Mouse (Mus musculus) liver, postnatal 0 days (tissue): Measurements from ENCODE around the gene Mdh1b. TPM values are rescaled to one million over a fixed set of nuclear protein-coding genes. Genes with fewer than 3 reads are reported as not detected.

ENCODE experiments used
- ATAC-seq: fragments of 200-750 bp; cut with Nextera tagmentation; 2 replicates; pipeline ENCODE4 v1.8.0; 2017; ENCODE audit warnings: mild to moderate bottlenecking, moderate library complexity
- DNase-seq: peaks from one replicate; pipeline ENCODE4 v3.0.0-alpha.2; 2016
- H3K27ac ChIP-seq: fragments of 300-500 bp; sonication (generic); 2 replicates; pipeline ENCODE4 v1.5.1; 2014; ENCODE audit warnings: antibody characterized with exemption, moderate library complexity, mild to moderate bottlenecking, low read depth
- H3K27me3 ChIP-seq: fragments of 300-500 bp; sonication (generic); 2 replicates; pipeline ENCODE4 v1.6.1; 2014; ENCODE audit warnings: low read length, control low read depth, mixed read lengths; ENCODE audit not compliant: insufficient read depth
- H3K36me3 ChIP-seq: fragments of 300-500 bp; sonication (generic); replicated peaks from 2 replicates; pipeline ENCODE4 v1.6.1; 2014; ENCODE audit warnings: mild to moderate bottlenecking, control low read depth, low read length, moderate library complexity, mixed read lengths; ENCODE audit not compliant: insufficient read depth
- H3K4me1 ChIP-seq: fragments of 300-500 bp; sonication (generic); 2 replicates; pipeline ENCODE4 v1.6.1; 2014; ENCODE audit warnings: antibody characterized with exemption, mild to moderate bottlenecking, control low read depth; ENCODE audit not compliant: insufficient read depth
- H3K4me2 ChIP-seq: fragments of 300-500 bp; sonication (generic); 2 replicates; pipeline ENCODE4 v1.6.1; 2014; ENCODE audit warnings: low read depth, mild to moderate bottlenecking, low read length, moderate library complexity, mixed read lengths
- H3K4me3 ChIP-seq: fragments of 300-500 bp; sonication (generic); 2 replicates; pipeline ENCODE4 v1.5.1; 2014; ENCODE audit warnings: low read depth, low read length
- H3K9ac ChIP-seq: fragments of 300-500 bp; sonication (generic); replicated peaks from 2 replicates; pipeline ENCODE4 v1.6.1; 2014; ENCODE audit warnings: mild to moderate bottlenecking, moderate library complexity
- H3K9me3 ChIP-seq: fragments of 300-500 bp; sonication (generic); 2 replicates; pipeline ENCODE4 v1.6.1; 2016; ENCODE audit warnings: mild to moderate bottlenecking, control low read depth, low read length, mixed read lengths
- CTCF ChIP-seq: sonication (generic); IDR thresholded peaks from 2 replicates; pipeline ENCODE4 v1.5.1; 2016; ENCODE audit warnings: antibody characterized with exemption, low read depth
- EP300 ChIP-seq: IDR thresholded peaks from 2 replicates; pipeline ENCODE4 v1.6.1; 2016; ENCODE audit warnings: antibody characterized with exemption, low read depth, mild to moderate bottlenecking
- WGBS: fragments of 180-500 bp; shearing (Covaris S2); extraction: QIAGEN DNeasy Blood & Tissue Kit; methylation state at CpG from one replicate; pipeline ENCODE4 v1.1.7; 2014; ENCODE audit not compliant: insufficient replicate concordance; 5-methylcytosine and 5-hydroxymethylcytosine counted together
- polyA plus RNA-seq: library from polyadenylated mRNA; unstranded; fragments of >200 nt; fragmentation: Nextera tagmentation; extraction: Ambion mirVana; gene quantifications from 2 replicates; pipeline ENCODE4 v1.2.1, GENCODE M21; 2015

The Mdh1b gene
- polyA plus RNA-seq, 1 experiment from 2014 or later = not detected

DNA sequence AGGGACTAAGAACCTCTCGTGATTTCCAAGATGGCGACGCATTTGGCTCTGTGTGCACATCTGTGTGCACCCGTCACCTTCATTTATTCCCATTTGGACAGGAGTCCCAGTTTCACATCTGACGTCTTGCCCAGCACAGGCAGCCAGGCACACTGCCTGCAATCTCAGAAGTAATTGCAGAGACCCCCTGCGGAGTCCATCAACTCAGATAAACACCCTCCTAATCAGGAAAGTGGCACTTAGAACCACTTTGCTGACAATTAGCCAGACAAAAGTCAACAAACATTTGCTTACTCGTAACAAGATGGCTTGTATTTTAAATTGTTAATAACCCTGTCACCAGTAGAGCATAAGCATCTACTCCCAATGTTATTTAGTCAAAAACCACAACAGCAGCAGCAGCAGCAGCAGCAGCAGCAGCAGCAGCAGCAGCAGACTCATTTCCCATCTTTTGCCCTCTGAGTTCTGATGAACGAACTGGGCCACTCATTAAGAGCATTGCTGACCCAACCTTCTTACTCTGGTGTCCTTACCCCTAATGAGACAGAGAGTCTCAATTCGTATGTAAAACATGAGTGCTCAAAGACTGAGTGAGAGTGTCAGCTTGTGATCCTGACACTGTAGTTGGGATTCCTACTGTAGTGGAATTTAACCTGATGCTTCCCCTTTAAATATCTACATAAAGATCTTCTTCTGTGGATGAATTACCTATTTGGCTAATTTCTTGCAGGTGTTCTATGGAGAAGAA lies 62.7 kb downstream of the Mdh1b start:
- Histone ChIP-seq H3K27ac (no peak overlapping the region), H3K9me3 (no peaks in the 10 kb centered on the region), H3K9ac (no peak overlapping the region), H3K4me3 (no peak overlapping the region), H3K36me3 (no peaks in the 10 kb centered on the region), H3K27me3 (no peaks in the 10 kb centered on the region), H3K4me1 (no peaks in the 10 kb centered on the region), H3K4me2 (no peak overlapping the region)
- no peak for ATAC-seq
- DNase-seq = no peak
- 43% methylated on average over 9 of the region's 9 CpGs for WGBS
- TF ChIP-seq EP300 = no peak
- TF ChIP-seq CTCF = no peak

DNA sequence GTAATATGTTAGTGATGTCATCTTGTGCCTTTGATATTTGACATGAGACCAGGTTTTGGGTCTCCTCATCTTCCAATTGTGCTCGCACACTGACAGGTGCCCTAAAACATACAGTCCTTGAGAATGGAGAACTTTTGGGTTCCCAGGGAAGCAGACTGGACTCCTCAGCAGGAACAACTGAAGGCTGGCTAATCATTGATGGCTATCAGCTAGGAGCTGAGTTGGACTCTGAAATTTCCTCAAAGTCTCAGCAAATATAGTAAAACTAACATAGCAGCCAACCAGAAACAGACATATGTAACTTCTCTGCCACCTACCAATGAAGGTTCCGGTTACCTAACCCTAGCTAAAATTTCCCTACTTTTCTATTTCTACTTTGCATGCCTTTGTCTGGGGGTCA lies 64.0 kb downstream of the Mdh1b start:
- Histone ChIP-seq H3K27ac (no peak overlapping the region), H3K9me3 (no peaks in the 10 kb centered on the region), H3K4me3 (no peak overlapping the region), H3K27me3 (no peaks in the 10 kb centered on the region), H3K4me1 (no peaks in the 10 kb centered on the region), H3K9ac (no peak overlapping the region), H3K36me3 (no peaks in the 10 kb centered on the region), H3K4me2 (no peak overlapping the region)
- WGBS = 69% methylated on average over 2 of the region's 2 CpGs
- TF ChIP-seq CTCF (no peak), EP300 (no peak)
- ATAC-seq = no peak
- no peak for DNase-seq

DNA sequence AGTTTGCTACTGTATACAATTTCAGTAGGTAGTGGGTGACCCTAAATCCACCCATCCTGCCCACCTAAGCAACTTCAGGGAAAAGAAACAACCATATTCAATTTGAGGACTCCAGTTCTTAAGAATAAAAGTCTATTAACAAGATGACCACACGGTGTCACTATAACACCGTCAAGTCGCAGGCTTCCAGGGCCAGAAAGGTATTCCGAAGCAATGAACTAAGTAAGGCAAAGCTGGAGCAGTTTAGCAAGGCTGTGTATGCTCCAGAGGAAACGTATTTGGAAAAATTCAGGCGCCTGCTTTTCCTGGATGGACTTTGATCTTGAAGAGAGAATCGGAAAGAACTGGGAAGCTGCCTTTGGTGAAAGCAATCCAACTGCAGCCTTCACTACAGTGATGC lies 70.5 kb downstream of the Mdh1b start:
- TF ChIP-seq EP300 = no peak
- TF ChIP-seq CTCF = peak; percentile 77
- H3K36me3 ChIP-seq = no peaks in the 10 kb centered on the region
- no peak overlapping the region for H3K9ac ChIP-seq
- peak; percentile 41 for DNase-seq
- H3K9me3 ChIP-seq = no peaks in the 10 kb centered on the region
- WGBS = 3% methylated on average over 7 of the region's 7 CpGs
- no peak overlapping the region for H3K27ac ChIP-seq
- no peak overlapping the region for H3K4me3 ChIP-seq
- H3K27me3 ChIP-seq = no peaks in the 10 kb centered on the region
- no peak overlapping the region for H3K4me2 ChIP-seq
- no peaks in the 10 kb centered on the region for H3K4me1 ChIP-seq
- no peak for ATAC-seq

DNA sequence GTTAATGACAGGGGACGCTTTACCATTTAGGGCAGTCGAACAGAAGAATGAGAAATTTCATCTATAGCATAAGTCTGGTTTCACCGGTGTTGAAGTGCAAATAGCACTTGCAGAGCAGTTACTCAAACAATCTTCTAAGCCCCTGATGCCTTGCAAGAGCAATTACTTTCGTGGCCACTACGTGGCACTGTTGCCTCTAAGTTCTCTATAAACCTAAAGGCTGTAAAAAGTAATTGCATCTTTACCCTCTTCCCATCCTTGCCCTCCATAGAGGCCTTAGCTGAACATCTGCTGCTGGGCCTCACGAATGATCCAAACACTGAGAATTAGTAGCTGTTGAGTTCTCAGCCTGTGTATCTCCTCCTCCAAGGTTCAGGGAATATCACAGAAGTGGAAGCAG lies 72.1 kb downstream of the Mdh1b start:
- ATAC-seq = no peak
- Histone ChIP-seq H3K9ac (no peak overlapping the region), H3K4me3 (no peak overlapping the region), H3K9me3 (no peaks in the 10 kb centered on the region), H3K36me3 (no peaks in the 10 kb centered on the region), H3K27ac (no peak overlapping the region), H3K4me2 (no peak overlapping the region), H3K4me1 (no peaks in the 10 kb centered on the region), H3K27me3 (no peaks in the 10 kb centered on the region)
- peak; percentile 43 for DNase-seq
- TF ChIP-seq CTCF (peak; percentile 67), EP300 (no peak)
- 11% methylated on average over 6 of the region's 6 CpGs for WGBS

Other genes starting within 250 kb of the Mdh1b start
- gene Gm39653, start 114.3 kb downstream of the Mdh1b start, polyA plus RNA-seq = not detected in 2 replicates
- not detected in 2 replicates for gene Dytn, start 43.4 kb downstream of the Mdh1b start, polyA plus RNA-seq
- gene Fastkd2, start 296 bp upstream of the Mdh1b start, polyA plus RNA-seq = 22.6 and 25.9 TPM in 2 replicates
- not detected in 2 replicates for gene 4933402D24Rik, start 38.9 kb upstream of the Mdh1b start, polyA plus RNA-seq